Mouse (Mus musculus): ENCODE results near the gene Gm20498.
A peak's percentile ranks its signal among the peaks of the same experiment; 100 is the strongest.

Gm20498 gene

DNA sequence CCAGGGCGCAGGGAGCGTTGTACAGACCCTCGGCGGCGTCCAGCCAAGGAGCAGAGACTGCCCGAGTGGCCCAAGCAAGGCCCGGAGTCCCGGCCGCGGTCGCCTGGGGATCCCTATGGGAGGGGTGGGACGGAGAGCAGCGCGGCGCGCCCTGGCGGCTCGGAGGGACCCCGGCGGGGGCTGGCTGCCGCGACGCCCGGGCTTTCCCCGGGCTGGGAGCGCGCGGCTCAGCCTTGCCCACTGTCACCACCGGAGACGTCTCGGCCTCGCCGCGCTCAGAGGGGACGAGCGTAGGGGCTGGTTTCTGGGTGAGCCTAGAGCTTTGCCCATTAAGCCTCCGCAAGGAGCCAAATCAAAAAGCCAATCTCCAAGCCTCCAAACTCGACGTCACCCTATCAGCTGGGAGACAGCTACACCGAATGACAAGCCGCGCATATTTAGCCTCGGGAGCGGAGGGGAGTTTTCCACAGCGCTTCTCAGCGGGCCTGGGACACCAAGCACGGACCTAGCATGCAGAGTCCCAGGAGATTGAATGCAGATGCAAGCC is 199.8 kb downstream of the Gm20498 start, which contains the start of gene Slc8a3:
Slc8a3 (minus strand) TSS at position 306 of the 547 bp plus-strand sequence.
- peak; percentile 6 for DNase-seq (ENCODE audit: low spot score)

DNA sequence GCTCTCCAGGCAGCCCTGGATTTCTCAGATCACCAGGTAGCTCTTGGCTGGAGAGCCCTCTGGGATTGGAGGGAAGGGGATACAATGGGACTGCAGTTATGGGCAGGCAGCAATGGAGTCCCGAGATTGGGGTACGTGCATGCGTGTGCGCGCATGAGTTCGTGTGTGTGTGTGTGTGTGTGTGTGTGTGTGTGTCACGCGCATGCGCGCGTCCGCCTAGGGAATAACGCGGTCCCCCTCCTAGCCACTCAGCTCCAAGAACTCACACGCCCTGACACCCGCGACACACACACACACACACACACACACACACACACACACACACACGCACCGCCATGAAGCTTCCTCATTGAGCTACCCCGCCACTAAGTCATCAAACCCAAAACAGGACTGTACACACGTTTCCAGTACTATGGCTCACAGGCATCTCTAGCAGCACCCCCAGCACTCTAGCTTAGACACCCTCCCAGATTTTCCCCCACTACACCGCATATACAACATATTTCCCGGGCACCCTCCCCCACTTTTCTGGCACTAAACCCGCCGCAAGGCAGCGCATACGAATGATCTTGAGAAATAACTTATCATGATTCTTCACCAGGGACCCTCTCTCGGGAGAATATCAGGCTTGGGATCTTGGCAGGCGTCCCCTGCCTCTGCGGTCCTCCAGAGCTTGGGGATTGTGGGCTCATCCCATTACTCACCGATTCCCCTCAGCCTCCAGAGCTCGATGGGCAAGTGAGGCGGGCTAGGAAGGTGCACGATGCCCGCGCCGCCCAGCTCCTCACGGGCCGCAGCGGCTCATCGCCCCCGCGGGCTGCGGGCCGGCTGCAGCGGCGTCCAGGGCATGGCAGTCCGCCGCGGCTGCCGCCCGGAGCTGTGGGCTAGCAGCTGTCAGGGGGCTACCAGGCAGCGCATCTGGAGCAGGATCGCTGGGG is 200.5 kb downstream of the Gm20498 start:
- DNase-seq (ENCODE audit: low spot score): peak; percentile 29

DNA sequence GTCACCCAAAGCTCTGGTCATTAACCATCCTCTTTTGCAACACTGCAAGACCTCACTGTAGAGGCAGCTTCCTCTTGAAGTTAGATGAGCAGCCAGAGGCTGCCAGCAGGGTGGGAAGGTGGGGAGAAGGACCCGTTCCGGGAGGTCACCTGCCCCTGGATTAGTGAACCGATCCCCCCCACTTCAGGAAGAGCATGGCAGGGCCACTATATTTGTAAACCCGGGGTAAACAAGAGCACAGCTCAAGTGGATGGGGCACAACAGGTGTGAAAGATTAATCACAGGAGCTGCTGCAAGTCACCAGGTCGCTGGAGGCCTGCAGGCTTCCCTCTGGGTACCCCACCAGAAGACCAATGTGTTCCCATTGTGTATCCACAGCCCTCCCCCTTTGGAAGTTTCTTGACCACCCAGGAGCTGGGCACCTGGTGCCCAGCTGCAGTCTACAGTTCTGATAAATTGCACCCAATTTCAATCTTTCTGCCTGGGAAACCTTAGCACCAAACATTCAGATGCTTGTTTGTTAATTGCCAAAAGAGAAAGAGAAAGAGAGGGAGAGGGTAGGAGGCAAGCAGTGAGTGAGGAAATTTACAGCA is 201.6 kb downstream of the Gm20498 start:
- no peak for DNase-seq (ENCODE audit: low spot score)

DNA sequence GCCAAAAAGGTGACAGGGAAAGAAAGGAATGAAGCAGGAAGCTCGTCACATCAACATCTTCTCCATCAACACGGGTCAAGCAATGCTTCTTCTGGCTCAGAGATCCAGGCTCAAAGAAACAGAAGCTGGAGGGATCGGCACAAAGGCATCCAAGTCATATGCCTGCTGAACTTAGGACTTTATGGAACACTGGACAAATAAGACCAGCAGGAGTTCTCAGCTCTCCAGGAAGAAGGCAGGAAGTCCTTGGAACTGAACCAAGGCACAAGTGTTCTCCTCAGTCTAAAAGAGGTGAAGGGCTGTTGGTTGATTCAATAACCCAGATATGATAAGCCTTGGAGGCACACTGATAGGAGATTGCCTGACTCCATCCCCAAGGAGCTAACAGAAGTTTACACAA is 207.7 kb downstream of the Gm20498 start:
- no peak for DNase-seq (ENCODE audit: low spot score)

DNA sequence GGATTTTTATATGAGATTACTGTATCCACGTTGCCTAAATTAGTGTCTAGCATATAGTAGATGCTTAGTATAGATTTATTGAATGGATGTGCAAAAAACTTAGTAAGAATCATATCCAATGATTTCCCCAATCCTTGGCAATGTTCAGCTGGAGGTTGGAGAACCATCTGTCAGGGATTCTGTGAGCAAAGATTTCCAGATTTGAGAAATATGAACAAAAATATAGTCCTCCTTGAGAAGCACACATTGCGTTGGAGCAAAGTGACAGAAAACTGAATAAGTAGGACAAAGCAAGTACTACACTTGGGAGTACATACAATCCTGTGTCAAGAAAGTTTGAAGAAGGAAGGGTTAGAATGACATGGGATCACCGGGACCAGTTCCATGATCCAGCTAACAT is 208.6 kb downstream of the Gm20498 start:
- no peak for DNase-seq (ENCODE audit: low spot score)

DNA sequence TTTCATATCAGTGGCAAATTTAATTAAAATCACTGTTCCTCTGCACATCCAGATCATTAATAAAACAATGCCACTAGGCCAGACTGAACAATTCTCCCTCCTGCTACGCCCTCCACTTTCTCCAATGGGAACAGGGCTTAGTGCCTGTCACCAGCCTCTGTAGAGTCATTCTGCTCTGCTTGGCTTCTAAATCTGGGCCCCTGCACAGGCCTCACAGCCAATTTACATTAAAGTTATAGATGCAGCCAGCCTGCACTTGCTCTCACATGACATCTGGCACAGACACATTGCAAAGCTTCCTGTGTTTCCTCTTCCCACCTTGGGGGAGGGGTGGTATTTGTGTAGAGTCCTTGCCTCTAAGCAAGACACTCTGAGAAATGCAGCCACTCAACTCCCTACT is 211.7 kb downstream of the Gm20498 start:
- DNase-seq (ENCODE audit: low spot score): no peak

DNA sequence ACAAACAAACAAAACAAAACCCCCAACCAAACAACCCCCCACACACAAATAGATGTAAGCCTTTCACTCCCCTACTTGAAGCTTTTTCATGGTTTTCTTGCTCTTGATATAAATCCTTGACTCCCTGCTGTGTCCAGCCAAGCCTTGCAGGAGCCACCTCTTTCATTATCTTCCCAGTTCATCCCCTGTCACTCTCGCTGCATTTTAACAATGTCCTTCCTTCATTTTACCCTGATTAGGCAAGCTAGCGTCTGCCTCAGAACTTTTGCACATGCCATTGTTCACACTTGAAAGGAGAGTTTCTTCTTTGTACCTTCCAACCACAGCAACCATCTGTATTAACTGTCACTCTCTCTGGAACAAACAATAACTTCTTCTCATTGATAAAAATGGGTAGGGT is 214.9 kb downstream of the Gm20498 start:
- no peak for DNase-seq (ENCODE audit: low spot score)

DNA sequence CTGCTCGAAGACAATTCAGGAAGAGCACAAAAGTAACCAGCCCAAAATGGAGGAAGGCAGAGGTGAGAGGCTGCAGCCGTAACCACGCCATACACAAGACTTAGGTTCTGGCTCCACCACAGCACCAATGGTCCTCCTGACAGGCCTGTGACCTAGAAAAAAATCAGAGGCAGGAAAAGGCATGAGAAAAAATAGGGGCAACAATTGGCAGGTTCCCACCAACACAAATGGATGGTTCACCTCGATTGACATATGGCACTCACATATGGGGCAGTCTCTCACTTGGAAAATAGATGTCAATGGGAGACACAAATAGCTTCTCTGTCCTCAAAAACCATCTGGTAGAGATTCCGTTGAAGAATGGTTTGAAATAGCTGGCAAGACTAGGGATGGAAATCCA is 216.8 kb downstream of the Gm20498 start:
- DNase-seq (ENCODE audit: low spot score): no peak
